Mouse (Mus musculus): Measurements from ENCODE around the gene Nmral1. TPM values are rescaled to one million over a fixed set of nuclear protein-coding genes. Genes with fewer than 3 reads are reported as not detected.
"Not testable (repeated sequence)": the region's sequence is repeated elsewhere in the genome, so short reads cannot be mapped to it uniquely, and the experiment has no call there.

The Nmral1 gene
- polyA plus RNA-seq, 1 experiment from 2014 or later, result 29.1 TPM

- not testable (repeated sequence) for H3K27me3 ChIP-seq (ENCODE audit: control insufficient read depth, insufficient read depth, low read depth, low read length); H3K9ac ChIP-seq (ENCODE audit: low read depth, low read length); H3K4me2 ChIP-seq (ENCODE audit: low read depth, low read length); H3K9me3 ChIP-seq (replicated peaks; ENCODE audit: control insufficient read depth, low read length); ATAC-seq (ENCODE audit: low read depth); H3K4me3 ChIP-seq (ENCODE audit: low read depth, low read length); H3K27ac ChIP-seq (ENCODE audit: low read length)
- WGBS (ENCODE audit: insufficient replicate concordance), result 93% methylated on average over 4 of the region's 4 CpGs
- Histone ChIP-seq H3K36me3 (ENCODE audit: control insufficient read depth, insufficient read depth) (peaks cover 39% of the 10 kb centered on the region), H3K4me1 (ENCODE audit: control insufficient read depth, low read depth, low read length) (peaks cover 13% of the 10 kb centered on the region)
Measured at GRCm38 (mm10) chr16:4689371-4689770, 29.8 kb downstream of the Nmral1 start.

GRCm38 (mm10) chr16:4684457-4684791, 34.7 kb downstream of the Nmral1 start:
- H3K9ac ChIP-seq (ENCODE audit: low read depth, low read length), result peak overlapping the region; percentile 82
- peaks cover 12% of the 10 kb centered on the region for H3K36me3 ChIP-seq (ENCODE audit: control insufficient read depth, insufficient read depth)
- no peaks in the 10 kb centered on the region for H3K27me3 ChIP-seq (ENCODE audit: control insufficient read depth, insufficient read depth, low read depth, low read length)
- no peaks in the 10 kb centered on the region for H3K9me3 ChIP-seq (replicated peaks; ENCODE audit: control insufficient read depth, low read length)
- 0 out of 2 replicates have a peak, but pooled peaks have one; percentile 1 for ATAC-seq (ENCODE audit: low read depth)
- H3K4me2 ChIP-seq (ENCODE audit: low read depth, low read length), result peak overlapping the region; percentile 70
- H3K27ac ChIP-seq (ENCODE audit: low read length), result peak overlapping the region; percentile 70
- WGBS (ENCODE audit: insufficient replicate concordance), result 0% methylated on average over 9 of the region's 9 CpGs
- peaks cover 33% of the 10 kb centered on the region for H3K4me1 ChIP-seq (ENCODE audit: control insufficient read depth, low read depth, low read length)
- peak overlapping the region; percentile 82 for H3K4me3 ChIP-seq (ENCODE audit: low read depth, low read length)

GRCm38 (mm10) chr16:4683581-4684456, 35.3 kb downstream of the Nmral1 start:
- Histone ChIP-seq H3K4me1 (ENCODE audit: control insufficient read depth, low read depth, low read length) (peaks cover 39% of the 10 kb centered on the region), H3K27ac (ENCODE audit: low read length) (peak overlapping the region; percentile 72), H3K9me3 (replicated peaks; ENCODE audit: control insufficient read depth, low read length) (no peaks in the 10 kb centered on the region), H3K36me3 (ENCODE audit: control insufficient read depth, insufficient read depth) (peaks cover 6% of the 10 kb centered on the region), H3K4me2 (ENCODE audit: low read depth, low read length) (peak overlapping the region; percentile 70), H3K9ac (ENCODE audit: low read depth, low read length) (peak overlapping the region; percentile 82), H3K4me3 (ENCODE audit: low read depth, low read length) (peak overlapping the region; percentile 82), H3K27me3 (ENCODE audit: control insufficient read depth, insufficient read depth, low read depth, low read length) (no peaks in the 10 kb centered on the region)
- under 1% methylated on average over 54 of the region's 54 CpGs for WGBS (ENCODE audit: insufficient replicate concordance)
- ATAC-seq (ENCODE audit: low read depth), result peak; percentile 79

GRCm38 (mm10) chr16:4683193-4683580, 36.0 kb downstream of the Nmral1 start:
- Histone ChIP-seq H3K27ac (ENCODE audit: low read length) (peak overlapping the region; percentile 72), H3K4me1 (ENCODE audit: control insufficient read depth, low read depth, low read length) (peaks cover 44% of the 10 kb centered on the region), H3K4me3 (ENCODE audit: low read depth, low read length) (peak overlapping the region; percentile 82), H3K4me2 (ENCODE audit: low read depth, low read length) (peak overlapping the region; percentile 70), H3K9ac (ENCODE audit: low read depth, low read length) (peak overlapping the region; percentile 82), H3K9me3 (replicated peaks; ENCODE audit: control insufficient read depth, low read length) (no peaks in the 10 kb centered on the region), H3K36me3 (ENCODE audit: control insufficient read depth, insufficient read depth) (peaks cover 5% of the 10 kb centered on the region), H3K27me3 (ENCODE audit: control insufficient read depth, insufficient read depth, low read depth, low read length) (no peaks in the 10 kb centered on the region)
- ATAC-seq (ENCODE audit: low read depth), result 0 out of 2 replicates have a peak, but pooled peaks have one; percentile 7
- WGBS (ENCODE audit: insufficient replicate concordance), result 13% methylated on average over 9 of the region's 9 CpGs

- peaks cover 49% of the 10 kb centered on the region for H3K4me1 ChIP-seq (ENCODE audit: control insufficient read depth, low read depth, low read length)
- peak overlapping the region; percentile 72 for H3K27ac ChIP-seq (ENCODE audit: low read length)
- H3K36me3 ChIP-seq (ENCODE audit: control insufficient read depth, insufficient read depth), result peaks cover 2% of the 10 kb centered on the region
Measured at GRCm38 (mm10) chr16:4682628-4683179, 36.5 kb downstream of the Nmral1 start.

DNA sequence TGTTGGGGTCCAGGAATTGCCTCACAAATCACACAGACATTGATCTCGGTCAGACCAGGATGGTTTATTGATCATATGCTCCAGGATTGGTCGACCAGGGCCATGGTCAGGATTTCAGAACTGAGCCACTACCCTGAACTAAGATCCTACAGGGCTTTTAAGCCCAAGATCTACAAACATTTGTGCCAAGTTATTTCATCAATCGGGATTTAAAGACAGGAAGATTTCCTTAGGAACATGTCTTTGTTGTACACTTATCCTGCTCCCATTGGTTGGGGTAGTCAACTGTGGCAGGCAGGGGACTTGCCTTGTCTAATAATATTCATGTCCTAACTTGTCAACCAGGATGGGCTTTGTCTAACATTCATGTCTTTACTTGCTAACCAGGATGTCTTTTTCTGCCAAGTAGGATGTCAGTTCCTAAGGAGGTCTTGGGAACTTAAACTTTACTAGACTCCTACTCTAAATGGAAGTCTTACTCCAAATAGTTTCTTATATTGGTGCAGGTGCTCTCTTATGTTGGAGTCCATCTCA, 38.2 kb downstream of the Nmral1 start:
- ATAC-seq (ENCODE audit: low read depth); H3K4me2 ChIP-seq (ENCODE audit: low read depth, low read length); H3K9ac ChIP-seq (ENCODE audit: low read depth, low read length); H3K36me3 ChIP-seq (ENCODE audit: control insufficient read depth, insufficient read depth); H3K27ac ChIP-seq (ENCODE audit: low read length); H3K9me3 ChIP-seq (replicated peaks; ENCODE audit: control insufficient read depth, low read length); H3K4me3 ChIP-seq (ENCODE audit: low read depth, low read length); H3K27me3 ChIP-seq (ENCODE audit: control insufficient read depth, insufficient read depth, low read depth, low read length): not testable (repeated sequence)
- peaks cover 46% of the 10 kb centered on the region for H3K4me1 ChIP-seq (ENCODE audit: control insufficient read depth, low read depth, low read length)
- 67% methylated on average over 3 of the region's 3 CpGs for WGBS (ENCODE audit: insufficient replicate concordance)

More at GRCm38 (mm10) chr16:4682628-4683179, 36.5 kb downstream of the Nmral1 start:
- Histone ChIP-seq H3K4me3 (ENCODE audit: low read depth, low read length) (peak overlapping the region; percentile 82), H3K27me3 (ENCODE audit: control insufficient read depth, insufficient read depth, low read depth, low read length) (no peaks in the 10 kb centered on the region), H3K4me2 (ENCODE audit: low read depth, low read length) (peak overlapping the region; percentile 70), H3K9ac (ENCODE audit: low read depth, low read length) (peak overlapping the region; percentile 82), H3K9me3 (replicated peaks; ENCODE audit: control insufficient read depth, low read length) (no peaks in the 10 kb centered on the region)
- no peak for ATAC-seq (ENCODE audit: low read depth)
- 48% methylated on average over 4 of the region's 4 CpGs for WGBS (ENCODE audit: insufficient replicate concordance)

DNA sequence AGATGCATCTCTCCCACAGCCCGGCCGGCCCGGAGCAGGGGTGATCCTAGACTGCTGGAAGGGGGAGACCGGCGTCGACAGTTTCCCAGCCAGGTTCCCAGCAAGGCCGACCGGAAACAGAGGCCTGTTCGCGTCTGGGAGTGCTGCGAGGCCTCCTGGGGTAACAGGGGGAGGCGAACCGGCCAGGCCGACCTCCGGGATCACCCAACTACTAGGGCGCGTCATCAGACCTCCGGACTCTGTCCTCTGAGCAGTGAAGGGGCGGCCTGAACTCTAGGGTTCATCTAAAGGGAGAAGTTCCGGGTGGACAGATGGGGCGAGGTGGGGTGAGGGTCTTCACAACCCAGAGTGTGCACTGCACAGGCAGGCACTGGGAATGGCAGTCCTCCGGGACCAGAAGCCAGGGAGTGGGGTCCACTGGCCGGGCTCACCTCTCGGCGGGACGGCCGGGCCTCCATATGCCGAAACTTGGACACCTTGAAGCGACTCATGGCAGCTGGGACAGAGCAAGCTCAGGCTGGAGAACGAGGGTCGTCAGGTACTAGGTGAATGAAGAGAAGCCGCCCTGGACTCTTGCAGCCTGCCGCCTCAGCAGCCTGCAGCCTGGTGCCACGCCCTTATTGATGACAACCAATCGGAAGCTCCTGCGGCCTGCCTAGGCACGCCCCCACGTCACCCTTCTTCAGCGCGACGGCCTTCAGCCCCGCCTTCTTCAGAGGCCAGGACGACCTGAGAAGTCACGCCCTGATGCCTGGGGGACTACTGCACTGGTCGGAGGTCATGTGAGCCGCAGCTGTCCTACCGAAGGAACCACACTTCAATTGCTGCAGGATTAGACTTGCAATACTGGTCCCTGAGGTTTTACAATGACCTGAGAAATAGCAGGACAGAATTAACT, 39.8 kb downstream of the Nmral1 start, which contains the start of gene Coro7:
TSS of gene Coro7 (minus strand) at position 657 of the 898 bp plus-strand sequence.
- Histone ChIP-seq H3K4me1 (ENCODE audit: control insufficient read depth, low read depth, low read length) (peaks cover 36% of the 10 kb centered on the region), H3K4me3 (ENCODE audit: low read depth, low read length) (peak within 1 kb of the TSS; percentile 78), H3K36me3 (ENCODE audit: control insufficient read depth, insufficient read depth) (no peaks in the 10 kb centered on the region), H3K9me3 (replicated peaks; ENCODE audit: control insufficient read depth, low read length) (no peaks in the 10 kb centered on the region), H3K4me2 (ENCODE audit: low read depth, low read length) (peak within 1 kb of the TSS; percentile 97), H3K27me3 (ENCODE audit: control insufficient read depth, insufficient read depth, low read depth, low read length) (no peaks in the 10 kb centered on the region), H3K27ac (ENCODE audit: low read length) (peak within 1 kb of the TSS; percentile 72), H3K9ac (ENCODE audit: low read depth, low read length) (peak within 1 kb of the TSS; percentile 71)
- WGBS (ENCODE audit: insufficient replicate concordance), result under 1% methylated on average over 47 of the region's 47 CpGs
- peak; percentile 88 for ATAC-seq (ENCODE audit: low read depth)

GRCm38 (mm10) chr16:4678080-4678479, 41.1 kb downstream of the Nmral1 start:
- peaks cover 37% of the 10 kb centered on the region for H3K4me1 ChIP-seq (ENCODE audit: control insufficient read depth, low read depth, low read length)
- peak overlapping the region; percentile 7; the same call in 1 of the 2 replicates for H3K4me3 ChIP-seq (ENCODE audit: low read depth, low read length)
- H3K27ac ChIP-seq (ENCODE audit: low read length), result peak overlapping the region; percentile 12; the same call in 1 of the 2 replicates
- 48% methylated on average over 5 of the region's 5 CpGs for WGBS (ENCODE audit: insufficient replicate concordance)
- H3K4me2 ChIP-seq (ENCODE audit: low read depth, low read length), result peak overlapping the region; percentile 97
- H3K36me3 ChIP-seq (ENCODE audit: control insufficient read depth, insufficient read depth), result no peaks in the 10 kb centered on the region; the same call in 1 of the 2 replicates
- no peaks in the 10 kb centered on the region for H3K27me3 ChIP-seq (ENCODE audit: control insufficient read depth, insufficient read depth, low read depth, low read length)
- H3K9me3 ChIP-seq (replicated peaks; ENCODE audit: control insufficient read depth, low read length), result no peaks in the 10 kb centered on the region
- ATAC-seq (ENCODE audit: low read depth), result no peak
- H3K9ac ChIP-seq (ENCODE audit: low read depth, low read length), result no peak overlapping the region
